Mouse (Mus musculus): Measurements from ENCODE around the gene Med27.

- TF ChIP-seq POLR2A (IDR thresholded peaks at IDR 0.05; ENCODE audit: insufficient read length, low read depth): no peak
- TF ChIP-seq POLR2AphosphoS2 (IDR thresholded peaks at IDR 0.05; ENCODE audit: insufficient read length, low read depth): no peak
Measured at GRCm38 (mm10) chr2:29495271-29495670, 148.7 kb downstream of the Med27 start.

Data from myocyte (in vitro differentiated cells).